Mouse (Mus musculus): ENCODE measurements around the gene Apba2.

Gene Apba2

DNA sequence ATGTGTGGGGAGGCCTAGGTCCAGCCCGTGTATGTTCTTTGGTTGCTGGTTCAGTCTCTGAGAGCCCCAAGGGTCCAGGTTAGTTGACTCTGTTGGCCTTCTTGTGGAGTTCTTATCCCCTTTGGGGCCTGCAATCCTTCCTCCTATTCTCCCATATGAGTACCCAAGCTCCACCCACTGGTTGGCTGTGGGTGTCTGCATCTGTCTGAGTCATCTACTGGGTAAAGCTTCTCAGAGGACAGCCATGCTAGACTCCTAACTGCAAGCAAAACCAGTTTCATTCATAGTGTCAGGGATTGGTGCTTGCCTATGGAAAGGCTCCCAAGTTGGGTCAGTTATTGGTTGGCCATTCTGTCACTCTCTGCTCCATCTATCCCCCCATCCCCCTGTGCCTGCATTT lies 29.8 kb downstream of the Apba2 start:
- no peak for DNase-seq (ENCODE audit: low read depth)

DNA sequence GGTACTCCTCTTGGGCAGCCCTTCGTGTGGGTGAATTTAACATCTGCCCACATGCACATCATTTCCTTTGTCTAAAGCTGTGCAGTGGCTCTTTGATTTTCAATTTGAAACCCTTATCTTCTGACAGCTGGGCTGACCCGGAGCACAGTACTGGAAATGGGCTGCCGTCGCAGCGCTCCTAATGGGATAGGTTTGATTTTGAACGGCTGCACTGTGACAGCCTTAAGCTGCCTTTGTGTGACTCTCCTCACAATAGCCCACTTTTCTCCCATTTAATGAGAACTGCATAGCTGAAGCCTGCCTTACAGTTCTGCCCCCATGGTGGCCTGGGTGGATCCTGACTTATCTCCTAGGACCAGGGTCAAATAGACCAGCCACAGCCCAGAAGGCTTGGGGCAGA lies 31.9 kb downstream of the Apba2 start:
- no peak for DNase-seq (ENCODE audit: low read depth)

DNA sequence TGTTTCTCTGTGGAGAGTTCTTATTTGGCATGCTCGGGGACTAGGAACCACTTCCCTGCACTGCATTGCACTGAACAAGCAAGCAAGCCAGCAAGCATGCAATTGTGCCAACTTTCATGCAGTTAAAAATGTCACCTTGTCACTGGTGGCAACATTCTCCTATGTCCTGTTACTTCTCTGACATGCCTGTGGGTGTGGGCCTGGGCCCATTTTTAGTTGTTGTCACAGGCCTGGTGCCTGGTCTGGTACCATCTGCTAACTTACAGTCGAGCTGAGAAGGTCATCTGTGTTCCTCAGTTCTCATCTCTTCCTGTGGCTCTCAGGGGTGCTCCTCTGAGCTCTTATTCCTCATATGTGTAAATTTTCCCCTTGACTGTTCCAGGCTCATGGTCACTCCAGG lies 33.8 kb downstream of the Apba2 start:
- DNase-seq (ENCODE audit: low read depth): no peak

DNA sequence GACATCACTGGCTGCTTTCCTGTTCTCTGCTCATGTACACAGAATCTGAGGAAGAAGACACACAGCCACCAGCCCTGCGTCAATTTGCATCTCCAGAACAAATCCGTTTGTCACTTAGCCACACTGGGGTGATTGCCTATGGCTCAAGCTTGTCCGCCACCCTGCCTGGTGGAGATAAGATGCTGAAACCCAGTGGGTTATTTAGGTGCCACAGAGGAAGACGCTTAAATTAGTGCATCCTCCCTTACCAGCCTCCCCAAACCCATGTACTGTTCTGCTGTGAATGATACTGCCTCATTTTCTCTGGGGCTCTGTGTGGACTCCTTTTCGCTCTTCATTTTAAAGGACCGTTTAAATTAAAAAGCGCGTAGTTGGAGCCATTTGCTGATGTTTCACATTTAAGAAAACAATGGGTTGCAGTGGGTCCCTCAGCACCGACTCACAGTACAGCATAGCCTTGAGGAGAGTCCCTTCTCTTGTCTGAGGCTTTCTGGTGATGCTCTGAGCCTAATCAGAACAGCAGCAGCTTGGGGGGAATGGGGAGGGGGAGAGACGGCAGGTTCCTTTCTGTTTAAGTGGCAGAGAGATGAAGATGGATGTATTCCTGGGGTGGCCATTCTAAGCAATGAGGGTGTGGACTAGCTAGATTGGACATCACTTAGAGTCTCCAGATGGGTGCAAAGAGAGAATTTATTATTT lies 38.1 kb downstream of the Apba2 start:
- no peak for DNase-seq (ENCODE audit: low read depth)

DNA sequence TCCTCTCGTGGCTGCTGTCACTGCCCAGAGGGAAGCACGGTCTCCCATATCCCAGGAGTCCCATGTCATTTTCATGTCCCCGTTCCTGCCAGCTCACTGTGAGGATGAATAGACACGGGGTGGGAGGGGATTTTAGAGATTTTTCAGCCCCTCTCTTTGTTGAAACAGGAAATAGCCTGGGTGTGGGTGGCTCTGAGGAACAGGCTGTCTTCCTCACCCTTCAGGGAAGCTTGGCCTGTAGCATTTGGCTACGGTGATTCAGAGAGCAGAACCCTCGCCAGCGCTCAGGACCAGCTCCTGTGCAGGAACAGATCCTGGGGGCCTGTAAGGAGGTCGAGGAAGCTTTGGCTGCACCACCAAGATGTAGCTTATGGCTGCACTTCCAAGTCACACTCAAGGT lies 45.3 kb downstream of the Apba2 start:
- no peak for DNase-seq (ENCODE audit: low read depth)

DNA sequence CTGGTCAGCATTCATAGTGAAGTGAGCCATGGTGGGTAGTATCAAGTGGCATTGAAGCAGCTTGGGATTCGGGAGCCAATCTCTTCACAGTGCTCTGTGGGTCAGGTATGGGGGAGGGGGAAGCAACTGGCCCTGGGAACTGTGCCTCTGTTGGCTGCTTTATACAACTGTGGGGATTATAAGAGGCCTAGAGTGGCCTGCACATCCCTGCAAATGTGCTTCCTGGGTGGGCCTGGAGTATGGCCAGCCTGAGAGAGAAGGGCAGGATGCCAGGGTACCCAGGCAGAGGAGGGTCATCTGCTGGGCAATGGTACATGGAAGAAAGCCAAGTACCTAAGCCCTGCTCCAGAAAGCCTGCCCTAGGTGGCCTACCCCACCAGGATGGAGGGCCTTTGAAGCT lies 49.4 kb downstream of the Apba2 start:
- no peak for DNase-seq (ENCODE audit: low read depth)

DNA sequence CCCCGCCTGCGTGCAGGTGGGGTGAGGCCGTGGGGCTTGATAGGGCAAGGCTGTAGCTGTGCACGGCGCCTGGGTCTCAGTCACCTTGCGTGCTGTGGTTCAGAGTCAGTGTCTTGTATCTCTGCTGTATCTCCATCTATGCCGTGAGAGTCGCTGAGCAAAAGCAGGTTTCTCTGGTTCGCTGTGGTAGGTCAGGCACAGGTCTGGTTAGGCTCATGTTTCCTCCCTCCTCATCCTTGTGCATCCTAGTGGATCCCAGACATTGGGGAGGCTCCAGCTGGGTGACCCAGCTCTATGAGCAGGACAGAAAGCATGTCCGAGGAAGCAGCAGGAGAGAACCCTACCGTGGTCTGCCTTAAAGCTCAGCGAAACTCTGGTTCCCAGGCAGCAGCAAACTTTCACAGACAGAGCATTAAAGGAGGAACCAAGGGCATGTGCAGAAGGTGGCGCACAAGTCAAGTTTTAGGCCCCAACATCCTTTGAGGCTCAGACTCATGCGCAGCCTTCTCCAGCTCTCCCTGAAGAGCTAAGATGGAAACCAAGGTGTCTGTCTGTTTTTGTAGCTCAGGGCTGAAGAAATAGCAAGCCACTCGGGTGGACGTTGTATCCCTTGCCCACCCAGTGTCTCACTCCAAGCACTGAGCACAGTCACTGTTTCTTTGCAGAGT lies 51.2 kb downstream of the Apba2 start:
- DNase-seq (ENCODE audit: low read depth): no peak

DNA sequence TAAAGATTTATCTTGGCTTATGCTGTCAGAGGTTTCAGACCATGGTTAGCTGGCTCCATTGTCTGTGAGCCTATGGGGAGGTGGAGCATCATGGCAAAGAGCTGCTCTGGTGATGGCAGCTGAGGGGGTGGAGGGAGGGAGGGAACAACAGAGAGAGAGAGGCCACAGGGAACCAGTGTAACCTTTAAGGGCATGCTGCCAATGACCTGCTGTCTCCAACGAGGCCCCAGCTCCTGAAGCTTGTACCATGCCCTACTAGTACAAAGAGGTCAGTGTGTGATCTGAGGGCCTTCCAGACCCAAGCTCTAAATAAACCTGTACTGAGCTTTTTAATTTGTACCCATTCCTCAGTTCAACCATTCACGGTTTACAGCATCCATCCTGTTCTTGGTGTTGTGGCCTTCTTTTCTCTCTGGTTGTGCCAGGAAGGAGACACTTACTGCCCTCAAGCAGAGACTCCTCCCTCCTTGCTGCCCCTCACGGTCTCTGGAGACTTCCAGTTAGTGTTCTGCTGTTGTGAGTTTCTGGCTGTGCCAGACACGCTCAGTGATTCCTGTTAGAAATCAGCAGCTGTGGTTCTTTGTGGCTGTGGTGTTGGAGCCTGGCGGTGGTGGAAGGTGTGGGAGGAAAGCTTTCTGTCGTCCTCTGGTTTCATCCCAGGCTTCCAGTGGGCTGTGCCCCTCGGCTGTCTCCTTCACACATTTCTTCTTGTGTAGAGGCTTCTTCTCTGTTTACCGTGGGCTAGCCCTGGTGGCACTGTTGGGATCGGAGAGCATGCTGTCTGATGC lies 60.4 kb downstream of the Apba2 start:
- DNase-seq (ENCODE audit: low read depth): no peak

DNA sequence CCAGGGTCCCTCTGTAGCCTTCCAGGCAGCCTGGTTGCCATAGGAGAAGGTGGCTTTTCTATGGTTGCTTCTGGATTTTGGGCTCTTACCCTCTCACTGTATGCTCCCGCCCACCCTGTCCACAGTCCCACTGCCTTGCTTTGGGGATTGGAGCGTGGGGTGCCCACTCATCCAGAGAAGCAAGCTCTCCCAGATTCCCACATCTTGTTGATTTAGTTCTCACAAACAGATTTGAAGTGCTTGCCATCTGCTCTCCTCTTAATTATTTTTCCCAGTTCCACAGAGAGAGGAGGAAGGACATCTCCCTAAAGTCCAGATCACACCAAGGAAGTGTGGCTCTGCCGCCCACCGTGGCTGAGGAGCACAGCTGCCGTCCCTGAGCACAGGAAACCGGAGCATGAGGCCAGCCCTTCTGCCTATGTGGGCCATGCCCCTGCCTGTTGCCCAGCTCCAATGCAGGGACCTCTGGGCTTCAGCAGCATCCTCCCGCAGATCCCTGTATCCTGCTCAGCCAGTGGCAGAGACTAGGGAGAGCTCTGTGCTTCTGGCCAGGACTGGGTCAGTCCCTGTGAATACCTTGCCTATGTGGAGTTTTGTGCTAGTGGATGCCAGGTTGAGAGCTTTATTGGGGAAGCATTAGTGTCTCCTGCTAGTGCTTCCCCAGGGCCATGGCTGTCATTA lies 63.5 kb downstream of the Apba2 start:
- no peak for DNase-seq (ENCODE audit: low read depth)

DNA sequence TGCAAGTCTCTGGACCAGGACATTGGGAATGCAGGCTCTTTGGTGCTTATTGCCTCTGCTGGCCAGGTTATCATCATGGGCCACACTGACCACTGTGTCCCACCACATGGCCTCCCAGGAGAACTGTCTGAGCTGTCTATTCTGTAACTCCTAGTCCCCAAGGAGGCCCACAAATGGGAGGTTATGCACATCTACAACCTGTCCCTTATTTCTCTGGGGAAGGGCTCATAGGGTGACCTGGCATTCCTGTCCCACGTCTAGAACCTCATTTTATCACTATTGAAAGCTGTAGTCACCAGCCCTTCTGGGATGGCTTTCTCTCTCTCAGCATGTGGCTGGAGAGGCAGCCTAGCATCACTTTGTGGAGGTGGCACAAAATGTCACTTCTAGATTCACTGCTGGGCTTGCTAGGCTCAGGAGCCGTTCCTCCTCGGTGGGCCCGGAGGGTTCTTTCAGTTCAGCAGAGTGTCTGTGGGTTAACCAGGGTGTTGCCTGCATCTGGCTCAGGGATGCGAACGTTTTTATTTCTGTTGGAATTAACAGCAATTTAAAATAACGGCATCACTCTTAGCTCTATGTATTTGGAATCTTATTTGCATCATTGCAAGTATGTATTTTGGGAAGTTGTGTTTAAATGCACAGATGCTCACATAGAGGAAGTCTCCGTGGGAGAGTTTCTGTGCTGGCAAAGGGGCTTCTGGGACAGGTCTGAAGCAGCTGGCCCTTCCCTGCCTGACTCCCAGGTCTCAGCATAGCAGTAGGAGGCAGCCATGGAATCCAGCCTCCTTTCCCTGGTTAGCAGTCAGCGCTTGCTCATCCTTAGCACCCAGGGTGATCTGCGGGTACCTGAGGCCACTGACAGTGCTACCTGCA lies 65.1 kb downstream of the Apba2 start:
- no peak for DNase-seq (ENCODE audit: low read depth)

DNA sequence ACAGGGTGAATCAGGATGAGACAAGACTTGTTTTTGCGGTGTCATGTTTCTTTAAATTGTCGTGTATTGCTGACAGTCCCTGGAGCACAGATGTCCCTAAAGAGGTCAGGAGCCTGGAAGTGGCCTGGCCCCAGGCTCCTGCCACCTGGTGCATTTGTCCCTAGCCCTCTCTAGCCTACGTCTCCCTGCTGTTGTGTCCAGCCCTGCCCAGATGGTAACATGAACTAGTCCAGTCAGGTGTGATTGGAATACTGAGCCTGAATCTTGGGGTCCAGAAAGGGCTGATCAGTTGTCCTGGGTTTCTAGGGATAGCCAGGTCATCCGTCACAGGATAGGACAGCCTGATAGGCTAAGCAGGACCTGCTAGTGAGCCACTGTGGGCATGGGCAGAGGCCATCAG lies 67.2 kb downstream of the Apba2 start:
- no peak for DNase-seq (ENCODE audit: low read depth)

DNA sequence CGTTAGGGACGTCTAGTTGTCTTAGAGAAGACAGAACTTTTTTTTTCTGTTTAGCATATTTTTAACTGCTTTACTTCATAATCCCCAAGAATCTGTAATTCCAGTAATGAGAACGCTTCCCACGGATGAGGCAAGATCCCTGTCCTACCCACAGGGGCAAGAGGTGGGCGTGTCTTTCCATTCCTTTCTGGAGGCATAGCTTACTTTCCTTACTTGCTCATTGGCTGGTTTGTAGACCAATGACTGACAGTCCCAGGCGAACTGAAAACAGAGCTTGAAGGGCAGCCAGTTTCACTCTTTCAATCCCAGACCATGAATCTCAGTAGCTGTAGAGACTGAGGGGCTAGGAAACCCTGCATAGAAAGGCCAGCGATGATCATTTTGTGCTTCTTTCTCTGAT lies 68.2 kb downstream of the Apba2 start:
- DNase-seq (ENCODE audit: low read depth): no peak

DNA sequence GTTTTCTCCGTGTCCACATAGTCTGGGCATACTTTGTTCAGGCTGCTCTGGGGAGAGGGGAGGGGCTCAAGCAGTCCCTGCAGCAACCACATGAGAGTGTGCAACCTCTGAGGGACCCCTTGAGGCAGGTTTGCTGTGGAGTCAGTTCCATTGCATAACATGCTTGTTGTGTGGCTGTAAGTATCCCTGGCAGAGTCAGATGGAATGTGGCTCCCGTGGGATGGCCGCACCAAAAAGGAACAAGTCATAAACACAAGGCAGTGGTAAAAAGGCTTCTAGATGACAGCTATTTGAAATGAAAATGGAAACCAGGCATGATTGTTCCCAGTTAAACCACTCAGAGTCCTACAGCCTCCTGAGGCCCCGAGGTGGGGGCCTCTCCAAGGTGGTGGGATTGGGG lies 69.4 kb downstream of the Apba2 start:
- no peak for DNase-seq (ENCODE audit: low read depth)

DNA sequence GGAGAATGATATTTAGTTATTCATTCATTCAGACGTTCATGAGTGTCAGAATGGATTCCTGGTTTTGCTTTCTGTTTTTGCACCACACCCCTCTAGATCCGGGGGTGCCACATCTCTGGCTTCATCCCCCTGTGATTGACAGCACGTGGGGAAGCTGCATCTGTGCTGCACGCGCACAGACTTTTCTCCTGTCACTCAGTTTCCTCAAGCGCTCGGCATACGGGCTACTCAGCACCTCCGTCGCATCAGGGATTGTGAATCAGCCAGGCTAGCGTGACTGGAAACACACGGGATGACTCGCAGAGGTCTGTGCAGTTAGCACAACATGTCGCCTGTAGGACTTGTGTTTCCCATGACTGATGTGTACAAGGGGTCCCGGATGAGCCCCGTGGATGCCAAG lies 72.6 kb downstream of the Apba2 start:
- no peak for DNase-seq (ENCODE audit: low read depth)

DNA sequence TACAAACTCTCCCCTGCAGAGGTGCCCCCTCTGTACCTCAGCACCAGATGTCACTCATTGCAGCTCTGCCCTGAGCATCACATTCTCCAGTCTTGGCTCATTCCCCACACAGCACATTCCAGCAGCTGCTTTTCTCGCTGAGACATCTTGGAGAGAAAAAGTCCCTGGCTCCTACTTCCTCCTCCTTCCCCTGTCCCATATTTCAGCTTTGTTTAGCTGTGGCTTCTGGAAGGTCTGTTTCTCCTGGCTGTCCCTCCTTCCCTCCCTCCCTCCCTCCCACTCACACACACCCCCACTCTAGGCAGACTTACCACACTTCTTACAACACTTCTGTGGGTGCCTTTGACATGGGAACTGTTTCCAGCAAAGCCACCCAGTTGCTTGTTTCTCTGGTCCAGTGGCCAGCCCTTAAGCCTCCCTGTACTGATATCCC lies 75.0 kb downstream of the Apba2 start:
- no peak for DNase-seq (ENCODE audit: low read depth)

DNA sequence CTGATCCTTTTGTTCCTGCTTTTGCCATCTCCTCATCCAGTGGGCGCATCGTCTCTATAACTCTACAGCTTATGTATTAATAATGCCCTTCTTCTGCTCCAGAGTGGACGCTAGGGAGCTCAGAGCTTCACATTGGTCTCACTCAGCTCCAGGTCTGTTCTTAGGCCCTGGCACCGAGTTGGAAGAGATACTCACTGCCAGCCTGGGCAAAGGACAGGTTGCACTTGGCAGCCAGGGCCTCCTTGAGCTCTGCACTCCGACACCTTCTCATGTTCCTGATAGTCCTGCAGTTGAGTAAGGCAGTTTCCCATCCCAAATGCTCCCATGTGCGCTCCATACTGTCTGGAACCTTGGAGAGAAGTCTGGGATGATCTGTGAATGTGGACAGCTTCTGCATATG lies 76.7 kb downstream of the Apba2 start:
- DNase-seq (ENCODE audit: low read depth): no peak

DNA sequence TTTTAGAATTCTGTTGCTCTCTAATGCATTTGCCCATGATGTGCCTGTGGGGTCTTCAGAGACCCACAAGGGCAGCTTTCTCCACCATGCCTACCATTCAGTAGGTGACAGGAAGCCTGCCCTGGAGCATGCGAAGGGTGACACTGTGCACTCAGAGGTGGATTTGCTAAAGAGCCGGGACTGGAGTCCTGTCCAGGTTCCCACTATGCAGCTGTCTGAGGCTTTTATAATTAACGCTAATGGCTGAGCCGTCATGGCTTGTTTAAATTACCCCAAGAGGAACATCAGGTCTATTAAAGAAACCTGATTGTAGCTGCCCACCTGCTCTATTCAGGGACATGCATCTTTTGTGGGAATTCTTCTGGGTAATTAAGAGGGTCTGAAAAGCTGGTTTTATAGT lies 78.4 kb downstream of the Apba2 start:
- DNase-seq (ENCODE audit: low read depth): no peak

DNA sequence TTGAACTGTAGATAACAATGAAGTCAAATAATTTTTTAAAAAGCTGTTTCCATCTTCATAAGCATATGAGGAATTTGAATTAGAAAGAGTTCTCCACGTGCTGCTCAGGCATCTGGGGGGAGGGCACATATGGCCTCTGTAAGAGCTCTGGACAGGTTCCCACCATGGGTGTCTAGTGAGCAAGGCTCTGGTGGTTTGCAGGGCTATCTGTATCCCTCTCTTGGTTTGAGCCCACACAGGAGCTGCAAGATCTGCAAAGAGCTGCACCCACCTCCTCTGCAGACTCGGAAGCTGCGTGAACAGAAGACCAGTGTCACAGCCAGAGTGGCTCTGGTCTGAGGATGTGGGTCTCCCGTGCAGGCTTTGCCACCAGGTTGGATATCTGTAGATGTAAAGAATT lies 78.8 kb downstream of the Apba2 start:
- DNase-seq (ENCODE audit: low read depth): no peak

DNA sequence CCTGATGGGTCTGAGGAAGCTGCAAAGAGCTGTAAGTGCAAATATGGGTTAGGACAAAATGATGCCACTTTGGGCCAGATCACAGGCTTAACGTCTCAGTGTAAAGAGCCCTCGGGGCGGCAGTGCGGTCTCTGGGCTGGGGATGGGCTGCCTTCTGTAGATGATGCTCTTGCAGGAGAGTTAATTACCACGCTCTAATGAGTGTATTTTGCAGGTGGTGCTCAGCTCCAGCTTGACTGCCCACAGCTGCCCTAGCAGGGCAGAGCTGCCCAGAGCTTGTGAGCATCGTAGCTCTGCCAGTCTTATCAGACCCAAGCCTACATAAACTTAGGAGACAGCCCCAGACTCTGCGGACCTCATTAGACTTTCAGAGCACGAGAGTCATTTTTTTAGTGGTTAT lies 80.9 kb downstream of the Apba2 start:
- no peak for DNase-seq (ENCODE audit: low read depth)

DNA sequence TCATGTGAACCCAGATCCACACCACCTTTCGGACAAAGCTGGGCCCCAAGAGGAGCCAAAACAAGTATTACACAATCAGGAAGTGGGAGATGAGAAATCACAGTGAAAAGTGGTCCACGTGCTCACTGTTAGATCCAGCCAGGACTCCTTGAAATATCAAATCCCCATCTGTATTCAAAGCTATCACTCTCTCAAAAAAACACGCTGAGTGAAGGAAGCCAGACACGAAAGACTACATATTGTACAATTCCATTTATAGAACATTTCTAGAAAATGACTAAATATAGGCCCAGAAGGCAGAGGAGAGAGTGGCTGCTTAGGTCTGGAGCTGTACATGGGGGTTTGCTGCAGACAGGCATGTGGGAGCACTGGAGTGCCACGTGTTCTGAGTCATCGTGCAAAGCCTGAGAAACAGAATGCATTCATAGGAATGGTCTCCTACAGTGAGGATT lies 82.2 kb downstream of the Apba2 start:
- no peak for DNase-seq (ENCODE audit: low read depth)

DNA sequence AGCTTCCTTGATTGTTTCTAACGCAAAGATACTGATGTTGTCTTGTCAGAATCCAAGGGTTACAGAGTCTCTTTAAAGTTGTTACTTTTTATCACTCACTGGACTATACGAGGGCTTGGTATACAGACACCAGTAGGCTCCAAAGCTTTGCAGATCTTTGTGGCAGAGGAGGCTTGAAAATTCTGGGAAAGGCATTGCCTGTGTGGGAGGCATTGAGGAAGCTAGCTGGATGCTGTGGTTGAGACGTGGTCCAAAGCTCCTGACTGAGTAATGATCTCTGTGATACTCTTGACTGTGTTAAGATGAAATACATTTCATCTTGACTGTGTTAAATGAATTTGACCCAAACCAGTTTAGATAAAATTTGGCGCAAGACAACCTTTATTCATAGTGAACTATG lies 84.6 kb downstream of the Apba2 start:
- DNase-seq (ENCODE audit: low read depth): no peak

DNA sequence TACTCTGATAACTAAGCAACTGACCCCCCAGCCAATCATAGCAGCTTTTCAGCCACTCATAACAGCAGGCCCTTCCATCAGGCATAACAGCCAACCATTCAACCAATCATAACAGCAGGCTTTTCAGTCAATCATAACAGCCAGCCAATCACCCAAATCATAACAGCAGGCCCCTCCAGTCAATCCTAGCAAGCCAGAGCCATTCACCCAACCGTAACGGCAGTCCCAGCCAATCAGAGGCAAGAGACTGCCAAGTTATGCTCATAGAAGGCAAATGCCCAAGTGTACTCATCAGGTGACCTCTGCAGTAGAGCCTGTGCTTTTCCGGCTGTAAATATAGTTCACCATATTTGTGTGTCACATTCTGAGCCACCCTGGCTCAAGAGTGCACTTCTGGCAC lies 85.1 kb downstream of the Apba2 start:
- no peak for DNase-seq (ENCODE audit: low read depth)

All from 416B (cell line).